Mouse (Mus musculus) hindbrain, embryonic 11.5 days (tissue): ENCODE measurements around the gene Bicd2. TPM values are rescaled to one million over a fixed set of nuclear protein-coding genes. Genes with fewer than 3 reads are reported as not detected.

Experiments
- ATAC-seq: fragments of 200-750 bp; cut with Nextera tagmentation; 2 replicates; pipeline ENCODE4 v1.8.0; 2017; ENCODE audit warnings: mild to moderate bottlenecking, moderate TSS enrichment, moderate library complexity; ENCODE audit not compliant: low FRiP score
- DNase-seq: peaks from one replicate; pipeline ENCODE4 v3.0.0-alpha.2; 2015; ENCODE audit warnings: low spot score
- H3K27ac ChIP-seq: fragments of 300-500 bp; sonication (generic); 2 replicates; pipeline ENCODE4 v1.5.1; 2014; ENCODE audit warnings: mild to moderate bottlenecking, low read depth, low read length
- H3K27me3 ChIP-seq: fragments of 300-500 bp; sonication (generic); 2 replicates; pipeline ENCODE4 v1.6.1; 2014; ENCODE audit warnings: mild to moderate bottlenecking, low read length, moderate library complexity, mixed read lengths; ENCODE audit not compliant: control insufficient read depth, insufficient read depth
- H3K36me3 ChIP-seq: fragments of 300-500 bp; sonication (generic); 2 replicates; pipeline ENCODE4 v1.6.1; 2014; ENCODE audit warnings: mild to moderate bottlenecking, low read length, moderate library complexity, mixed read lengths; ENCODE audit not compliant: control insufficient read depth, insufficient read depth
- H3K4me1 ChIP-seq: fragments of 300-500 bp; sonication (generic); replicated peaks from 2 replicates; pipeline ENCODE4 v1.6.1; 2014; ENCODE audit warnings: low read length, mixed read lengths; ENCODE audit not compliant: control insufficient read depth, insufficient read depth
- H3K4me2 ChIP-seq: fragments of 300-500 bp; sonication (generic); replicated peaks from 2 replicates; pipeline ENCODE4 v1.6.1; 2014; ENCODE audit warnings: mild to moderate bottlenecking, low read depth, low read length
- H3K4me3 ChIP-seq: fragments of 300-500 bp; sonication (generic); 2 replicates; pipeline ENCODE4 v1.5.1; 2014; ENCODE audit warnings: low read depth, low read length
- H3K9ac ChIP-seq: fragments of 300-500 bp; sonication (generic); 2 replicates; pipeline ENCODE4 v1.6.1; 2014; ENCODE audit warnings: low read depth, low read length
- H3K9me3 ChIP-seq: fragments of 300-500 bp; sonication (generic); 2 replicates; pipeline ENCODE4 v1.6.1; 2016; ENCODE audit warnings: low read length; ENCODE audit not compliant: control insufficient read depth
- WGBS: fragments of 180-500 bp; shearing (Covaris S2); extraction: QIAGEN DNeasy Blood & Tissue Kit; methylation state at CpG from one replicate; pipeline ENCODE4 v1.1.7; 2014; 5-methylcytosine and 5-hydroxymethylcytosine counted together
- polyA plus RNA-seq: library from polyadenylated mRNA; unstranded; fragments of >200 nt; fragmentation: Nextera tagmentation; extraction: Ambion mirVana; gene quantifications from 2 replicates; pipeline ENCODE4 v1.2.1, GENCODE M21; 2014

Gene Bicd2
- polyA plus RNA-seq, 1 experiment from 2014 or later = 26.9 TPM

- DNase-seq (no peak), ATAC-seq (no peak)
- H3K27ac ChIP-seq = no peak overlapping the region
- H3K4me2 ChIP-seq = no peak overlapping the region
- H3K4me1 ChIP-seq = no peaks in the 10 kb centered on the region
- 0 out of 2 replicates have a peak, but pooled peaks cover 3% of the 10 kb centered on the region for H3K36me3 ChIP-seq
- H3K9ac ChIP-seq = no peak overlapping the region
- H3K27me3 ChIP-seq = no peaks in the 10 kb centered on the region
- H3K4me3 ChIP-seq = no peak overlapping the region
- WGBS = 86% methylated on average over 9 of the region's 9 CpGs
- no peaks in the 10 kb centered on the region for H3K9me3 ChIP-seq
These were observed 31.1 kb downstream of the Bicd2 start for GRCm38 (mm10) chr13:49372370-49373060.

- peaks cover 7% of the 10 kb centered on the region for H3K36me3 ChIP-seq
- no peak for ATAC-seq
- no peak overlapping the region for H3K4me2 ChIP-seq
- H3K9ac ChIP-seq = no peak overlapping the region
- WGBS = 79% methylated on average over 6 of the region's 6 CpGs
- H3K9me3 ChIP-seq = no peaks in the 10 kb centered on the region
- DNase-seq = no peak
- H3K4me3 ChIP-seq = no peak overlapping the region
- no peaks in the 10 kb centered on the region for H3K27me3 ChIP-seq
- H3K4me1 ChIP-seq = no peaks in the 10 kb centered on the region
- no peak overlapping the region for H3K27ac ChIP-seq
These were observed 32.9 kb downstream of the Bicd2 start for GRCm38 (mm10) chr13:49374304-49374703.

DNA sequence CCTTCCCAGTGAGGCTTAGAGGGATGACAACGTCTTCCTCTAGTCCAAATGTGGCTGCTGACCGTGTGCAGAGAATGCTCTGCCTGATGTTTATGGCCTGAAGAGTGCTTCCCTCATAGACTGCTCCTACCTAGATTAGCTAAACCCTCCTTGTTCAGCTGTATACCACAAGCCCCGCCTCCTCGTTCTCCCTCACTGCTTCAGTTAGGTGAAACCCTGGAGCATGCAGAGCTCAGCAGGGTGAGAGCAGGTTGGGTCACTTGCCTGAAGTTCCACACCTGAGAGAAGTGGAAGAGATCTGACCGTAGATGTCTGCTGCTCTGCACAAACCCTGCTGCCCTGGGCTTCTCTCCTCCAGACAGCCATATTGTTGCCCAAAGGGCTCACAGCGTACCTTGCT is 33.3 kb downstream of the Bicd2 start:
- Histone ChIP-seq H3K27me3 (no peaks in the 10 kb centered on the region), H3K4me1 (no peaks in the 10 kb centered on the region), H3K36me3 (peaks cover 8% of the 10 kb centered on the region), H3K9me3 (no peaks in the 10 kb centered on the region), H3K4me3 (no peak overlapping the region), H3K9ac (no peak overlapping the region), H3K27ac (no peak overlapping the region), H3K4me2 (no peak overlapping the region)
- 89% methylated on average over 6 of the region's 6 CpGs for WGBS
- DNase-seq = no peak
- no peak for ATAC-seq

DNA sequence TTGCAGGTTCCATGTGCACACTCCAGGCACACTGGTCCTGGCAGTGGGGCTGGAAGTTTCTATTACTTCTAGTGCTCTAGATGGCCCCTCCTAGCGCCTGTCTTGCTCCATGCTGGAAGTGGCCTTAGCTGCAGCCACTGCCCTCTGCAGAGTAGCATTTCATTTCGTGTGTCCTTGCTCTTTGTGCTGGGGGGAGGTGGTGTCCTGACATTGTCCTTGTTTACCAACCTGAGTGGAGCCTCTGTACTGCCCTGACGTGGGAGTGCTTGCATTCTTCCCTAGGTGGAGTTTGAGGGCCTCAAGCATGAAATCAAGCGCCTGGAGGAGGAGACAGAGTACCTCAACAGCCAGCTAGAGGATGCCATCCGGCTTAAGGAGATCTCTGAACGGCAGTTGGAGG is 36.2 kb downstream of the Bicd2 start:
- DNase-seq = no peak
- Histone ChIP-seq H3K4me1 (no peaks in the 10 kb centered on the region), H3K27me3 (no peaks in the 10 kb centered on the region), H3K9ac (no peak overlapping the region), H3K9me3 (no peaks in the 10 kb centered on the region), H3K36me3 (peaks cover 20% of the 10 kb centered on the region), H3K4me2 (no peak overlapping the region), H3K4me3 (no peak overlapping the region), H3K27ac (no peak overlapping the region)
- ATAC-seq = no peak
- 93% methylated on average over 6 of the region's 6 CpGs for WGBS

DNA sequence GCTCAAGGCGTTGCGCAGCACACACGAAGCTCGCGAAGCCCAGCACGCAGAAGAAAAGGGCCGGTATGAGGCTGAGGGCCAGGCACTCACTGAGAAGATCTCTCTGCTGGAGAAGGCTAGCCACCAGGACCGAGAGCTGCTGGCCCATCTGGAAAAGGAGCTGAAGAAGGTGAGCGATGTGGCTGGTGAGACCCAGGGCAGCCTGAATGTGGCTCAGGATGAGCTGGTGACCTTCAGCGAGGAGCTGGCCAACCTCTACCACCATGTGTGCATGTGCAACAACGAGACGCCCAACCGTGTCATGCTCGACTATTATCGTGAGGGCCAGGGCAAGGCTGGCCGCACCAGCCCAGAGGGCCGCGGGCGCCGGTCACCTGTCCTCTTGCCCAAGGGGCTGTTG is 37.9 kb downstream of the Bicd2 start:
- H3K9ac ChIP-seq = no peak overlapping the region
- no peak for ATAC-seq
- no peaks in the 10 kb centered on the region for H3K27me3 ChIP-seq
- no peaks in the 10 kb centered on the region for H3K9me3 ChIP-seq
- H3K4me3 ChIP-seq = no peak overlapping the region
- H3K4me1 ChIP-seq = no peaks in the 10 kb centered on the region
- DNase-seq = no peak
- peaks cover 27% of the 10 kb centered on the region for H3K36me3 ChIP-seq
- H3K27ac ChIP-seq = no peak overlapping the region
- H3K4me2 ChIP-seq = no peak overlapping the region
- WGBS = 94% methylated on average over 20 of the region's 20 CpGs

- H3K27ac ChIP-seq = no peak overlapping the region
- H3K27me3 ChIP-seq = no peaks in the 10 kb centered on the region
- peaks cover 27% of the 10 kb centered on the region for H3K36me3 ChIP-seq
- H3K9ac ChIP-seq = no peak overlapping the region
- no peak overlapping the region for H3K4me3 ChIP-seq
- DNase-seq = peak; percentile 88
- peak; percentile 51 for ATAC-seq
- WGBS = 36% methylated on average over 3 of the region's 3 CpGs
- no peaks in the 10 kb centered on the region for H3K4me1 ChIP-seq
- no peaks in the 10 kb centered on the region for H3K9me3 ChIP-seq
- H3K4me2 ChIP-seq = no peak overlapping the region
These were observed 39.8 kb downstream of the Bicd2 start for GRCm38 (mm10) chr13:49381230-49381629.

- Histone ChIP-seq H3K4me2 (no peak overlapping the region), H3K36me3 (peaks cover 23% of the 10 kb centered on the region), H3K4me3 (no peak overlapping the region), H3K27ac (no peak overlapping the region), H3K27me3 (no peaks in the 10 kb centered on the region), H3K4me1 (no peaks in the 10 kb centered on the region), H3K9ac (no peak overlapping the region), H3K9me3 (no peaks in the 10 kb centered on the region)
- ATAC-seq (no peak), DNase-seq (no peak)
- WGBS = 91% methylated on average over 23 of the region's 23 CpGs
These were observed 41.6 kb downstream of the Bicd2 start for GRCm38 (mm10) chr13:49382997-49383396.

DNA sequence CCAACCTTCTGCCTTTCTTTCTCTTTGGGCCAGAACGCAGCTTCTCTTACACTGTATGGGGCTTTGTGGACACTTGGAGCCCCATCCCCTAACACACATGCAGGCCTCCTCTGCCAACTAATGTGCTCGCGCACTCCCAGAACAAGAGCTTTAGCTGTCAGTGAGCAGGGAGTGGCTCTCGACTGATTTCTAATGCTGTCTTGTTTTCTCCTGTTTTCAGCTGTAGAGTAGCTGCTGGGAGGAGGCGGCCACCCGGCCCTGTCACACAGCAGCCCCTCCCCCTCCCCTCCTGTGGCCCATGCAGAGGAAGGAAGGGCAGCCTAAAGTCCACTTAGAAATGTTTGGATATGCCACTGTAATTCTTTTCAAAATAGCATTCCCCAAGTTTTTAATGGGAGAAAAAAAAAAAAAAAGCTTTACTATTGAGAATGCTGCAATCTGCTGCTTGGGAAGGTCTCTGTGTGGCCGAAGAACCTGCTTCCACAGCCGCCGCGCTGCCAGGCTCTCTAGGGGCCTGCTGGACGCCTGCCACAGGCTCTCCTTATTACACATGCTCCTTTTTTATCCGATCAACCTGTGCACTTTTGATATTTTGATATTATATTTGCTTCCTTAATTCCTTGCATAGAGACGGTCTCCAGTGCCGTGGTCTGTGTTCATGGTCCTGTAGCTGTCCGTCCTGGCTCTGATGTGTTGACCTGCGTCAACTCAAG is 43.5 kb downstream of the Bicd2 start:
- no peaks in the 10 kb centered on the region for H3K27me3 ChIP-seq
- no peaks in the 10 kb centered on the region for H3K4me1 ChIP-seq
- no peak for DNase-seq
- H3K4me3 ChIP-seq = no peak overlapping the region
- no peak for ATAC-seq
- peaks cover 17% of the 10 kb centered on the region for H3K36me3 ChIP-seq
- no peak overlapping the region for H3K4me2 ChIP-seq
- 89% methylated on average over 16 of the region's 16 CpGs for WGBS
- no peaks in the 10 kb centered on the region for H3K9me3 ChIP-seq
- H3K9ac ChIP-seq = no peak overlapping the region
- no peak overlapping the region for H3K27ac ChIP-seq

GRCm38 (mm10) chr13:49391374-49391773 is 50.0 kb downstream of the Bicd2 start:
- Histone ChIP-seq H3K4me3 (no peak overlapping the region), H3K4me2 (no peak overlapping the region), H3K27me3 (no peaks in the 10 kb centered on the region), H3K9ac (no peak overlapping the region), H3K27ac (no peak overlapping the region), H3K9me3 (no peaks in the 10 kb centered on the region), H3K36me3 (no peaks in the 10 kb centered on the region; the same call in 1 of the 2 replicates), H3K4me1 (no peaks in the 10 kb centered on the region)
- DNase-seq (peak; percentile 21), ATAC-seq (no peak)
- 93% methylated on average over 2 of the region's 2 CpGs for whole genome bisulfite sequencing
